Mouse (Mus musculus): ENCODE data around the gene Gm10985. TPM values are rescaled to one million over a fixed set of nuclear protein-coding genes. Genes with fewer than 3 reads are reported as not detected.

Gene Gm10985
- not detected in 2 replicates for polyA plus RNA-seq (2016; fragmentation: Nextera tagmentation; extraction: Ambion mirVana)

- H3K27me3 ChIP-seq (ENCODE audit: insufficient read depth, poor library complexity, severe bottlenecking): no peaks in the 10 kb centered on the region
- no peak within 1 kb of the TSS for H3K27ac ChIP-seq
- no peaks in the 10 kb centered on the region for H3K36me3 ChIP-seq
- no peaks in the 10 kb centered on the region for H3K4me1 ChIP-seq (replicated peaks)
- H3K9me3 ChIP-seq: no peaks in the 10 kb centered on the region
- H3K4me3 ChIP-seq: no peak within 1 kb of the TSS
- WGBS: 83% methylated on average over 2 of the region's 2 CpGs
- no peak for DNase-seq (ENCODE audit: low spot score)
Observed at GRCm38 (mm10) chr3:53844786-53845185, at the start of gene Gm10985. Gene Gm10985 (plus strand): TSS chr3:53845086.

- WGBS: 78% methylated on average over 1 of the region's 1 CpGs
- Histone ChIP-seq H3K27ac (no peak overlapping the region), H3K36me3 (no peaks in the 10 kb centered on the region), H3K9me3 (no peaks in the 10 kb centered on the region), H3K27me3 (ENCODE audit: insufficient read depth, poor library complexity, severe bottlenecking) (no peaks in the 10 kb centered on the region), H3K4me3 (no peak overlapping the region), H3K4me1 (replicated peaks) (no peaks in the 10 kb centered on the region)
- no peak for DNase-seq (ENCODE audit: low spot score)
Observed at GRCm38 (mm10) chr3:53796933-53797332, 48.0 kb upstream of the Gm10985 start.

GRCm38 (mm10) chr3:53799671-53800070 lies 45.2 kb upstream of the Gm10985 start:
- no peak overlapping the region for H3K27ac ChIP-seq
- 80% methylated on average over 2 of the region's 2 CpGs for WGBS
- no peaks in the 10 kb centered on the region for H3K4me1 ChIP-seq (replicated peaks)
- H3K9me3 ChIP-seq: no peaks in the 10 kb centered on the region
- H3K4me3 ChIP-seq: no peak overlapping the region
- H3K36me3 ChIP-seq: no peaks in the 10 kb centered on the region
- no peak for DNase-seq (ENCODE audit: low spot score)
- H3K27me3 ChIP-seq (ENCODE audit: insufficient read depth, poor library complexity, severe bottlenecking): no peaks in the 10 kb centered on the region

GRCm38 (mm10) chr3:53813421-53813977 lies 31.4 kb upstream of the Gm10985 start:
- no peaks in the 10 kb centered on the region for H3K36me3 ChIP-seq
- H3K27me3 ChIP-seq (ENCODE audit: insufficient read depth, poor library complexity, severe bottlenecking): no peaks in the 10 kb centered on the region
- H3K4me1 ChIP-seq (replicated peaks): no peaks in the 10 kb centered on the region
- WGBS: 88% methylated on average over 7 of the region's 7 CpGs
- no peak for DNase-seq (ENCODE audit: low spot score)
- H3K27ac ChIP-seq: no peak overlapping the region
- H3K9me3 ChIP-seq: no peaks in the 10 kb centered on the region
- H3K4me3 ChIP-seq: no peak overlapping the region

- WGBS: 87% methylated on average over 2 of the region's 2 CpGs
- Histone ChIP-seq H3K9me3 (no peaks in the 10 kb centered on the region), H3K36me3 (no peaks in the 10 kb centered on the region), H3K4me1 (replicated peaks) (no peaks in the 10 kb centered on the region), H3K4me3 (no peak overlapping the region), H3K27me3 (ENCODE audit: insufficient read depth, poor library complexity, severe bottlenecking) (no peaks in the 10 kb centered on the region), H3K27ac (no peak overlapping the region)
- DNase-seq (ENCODE audit: low spot score): no peak
Observed at GRCm38 (mm10) chr3:53834238-53834637, 10.6 kb upstream of the Gm10985 start.

- 73% methylated on average over 7 of the region's 7 CpGs for WGBS
- DNase-seq (ENCODE audit: low spot score): no peak
- no peaks in the 10 kb centered on the region for H3K36me3 ChIP-seq
- no peaks in the 10 kb centered on the region for H3K27me3 ChIP-seq (ENCODE audit: insufficient read depth, poor library complexity, severe bottlenecking)
- no peak overlapping the region for H3K27ac ChIP-seq
- H3K4me3 ChIP-seq: no peak overlapping the region
- no peaks in the 10 kb centered on the region for H3K9me3 ChIP-seq
- no peaks in the 10 kb centered on the region for H3K4me1 ChIP-seq (replicated peaks)
Observed at GRCm38 (mm10) chr3:53846206-53846928, 1.5 kb downstream of the Gm10985 start.

GRCm38 (mm10) chr3:53847726-53848125 lies 2.8 kb downstream of the Gm10985 start:
- WGBS: 72% methylated on average over 4 of the region's 4 CpGs
- Histone ChIP-seq H3K4me3 (no peak overlapping the region), H3K4me1 (replicated peaks) (no peaks in the 10 kb centered on the region), H3K36me3 (no peaks in the 10 kb centered on the region), H3K9me3 (no peaks in the 10 kb centered on the region), H3K27me3 (ENCODE audit: insufficient read depth, poor library complexity, severe bottlenecking) (no peaks in the 10 kb centered on the region), H3K27ac (no peak overlapping the region)
- no peak for DNase-seq (ENCODE audit: low spot score)

GRCm38 (mm10) chr3:53848262-53848661 lies 3.4 kb downstream of the Gm10985 start:
- Histone ChIP-seq H3K27me3 (ENCODE audit: insufficient read depth, poor library complexity, severe bottlenecking) (no peaks in the 10 kb centered on the region), H3K9me3 (no peaks in the 10 kb centered on the region), H3K27ac (no peak overlapping the region), H3K36me3 (no peaks in the 10 kb centered on the region), H3K4me1 (replicated peaks) (no peaks in the 10 kb centered on the region), H3K4me3 (no peak overlapping the region)
- 81% methylated on average over 11 of the region's 11 CpGs for WGBS
- no peak for DNase-seq (ENCODE audit: low spot score)

- Histone ChIP-seq H3K9me3 (no peaks in the 10 kb centered on the region), H3K27me3 (ENCODE audit: insufficient read depth, poor library complexity, severe bottlenecking) (no peaks in the 10 kb centered on the region), H3K4me1 (replicated peaks) (no peaks in the 10 kb centered on the region), H3K36me3 (peaks cover 41% of the 10 kb centered on the region), H3K27ac (no peak overlapping the region), H3K4me3 (no peak overlapping the region)
- 86% methylated on average over 4 of the region's 4 CpGs for WGBS
- no peak for DNase-seq (ENCODE audit: low spot score)
Observed at GRCm38 (mm10) chr3:53854261-53854660, 9.4 kb downstream of the Gm10985 start.

GRCm38 (mm10) chr3:53854831-53855230 lies 9.9 kb downstream of the Gm10985 start:
- H3K9me3 ChIP-seq: no peaks in the 10 kb centered on the region
- WGBS: 94% methylated on average over 3 of the region's 3 CpGs
- DNase-seq (ENCODE audit: low spot score): no peak
- H3K27me3 ChIP-seq (ENCODE audit: insufficient read depth, poor library complexity, severe bottlenecking): no peaks in the 10 kb centered on the region
- no peaks in the 10 kb centered on the region for H3K4me1 ChIP-seq (replicated peaks)
- no peak overlapping the region for H3K27ac ChIP-seq
- no peak overlapping the region for H3K4me3 ChIP-seq
- peaks cover 47% of the 10 kb centered on the region for H3K36me3 ChIP-seq

GRCm38 (mm10) chr3:53863383-53864220 lies 18.7 kb downstream of the Gm10985 start, which contains the start of gene Ufm1:
Gene Ufm1 (minus strand): TSS chr3:53863830.
- Histone ChIP-seq H3K4me3 (peak within 1 kb of the TSS; percentile 94), H3K9me3 (no peaks in the 10 kb centered on the region), H3K27ac (peak within 1 kb of the TSS; percentile 96), H3K36me3 (peaks cover 34% of the 10 kb centered on the region), H3K4me1 (replicated peaks) (peaks cover 12% of the 10 kb centered on the region), H3K27me3 (ENCODE audit: insufficient read depth, poor library complexity, severe bottlenecking) (no peaks in the 10 kb centered on the region)
- peak; percentile 92 for DNase-seq (ENCODE audit: low spot score)
- under 1% methylated on average over 58 of the region's 58 CpGs for WGBS

GRCm38 (mm10) chr3:53868212-53868611 lies 23.3 kb downstream of the Gm10985 start:
- WGBS: 83% methylated on average over 4 of the region's 4 CpGs
- DNase-seq (ENCODE audit: low spot score): no peak
- Histone ChIP-seq H3K9me3 (no peaks in the 10 kb centered on the region), H3K4me3 (no peak overlapping the region), H3K36me3 (no peaks in the 10 kb centered on the region), H3K4me1 (replicated peaks) (peaks cover 10% of the 10 kb centered on the region), H3K27me3 (ENCODE audit: insufficient read depth, poor library complexity, severe bottlenecking) (no peaks in the 10 kb centered on the region), H3K27ac (no peak overlapping the region)

GRCm38 (mm10) chr3:53869263-53869662 lies 24.4 kb downstream of the Gm10985 start:
- peak overlapping the region; percentile 67 for H3K27ac ChIP-seq
- no peak overlapping the region for H3K4me3 ChIP-seq
- DNase-seq (ENCODE audit: low spot score): no peak
- H3K4me1 ChIP-seq (replicated peaks): peaks cover 10% of the 10 kb centered on the region
- no peaks in the 10 kb centered on the region for H3K27me3 ChIP-seq (ENCODE audit: insufficient read depth, poor library complexity, severe bottlenecking)
- no peaks in the 10 kb centered on the region for H3K36me3 ChIP-seq
- no peaks in the 10 kb centered on the region for H3K9me3 ChIP-seq
- 4% methylated on average over 1 of the region's 1 CpGs for WGBS

Measured in hindbrain, embryonic 10.5 days (tissue).